Mouse (Mus musculus) myocyte (in vitro differentiated cells): Measurements from ENCODE around the gene Ppp1cc.

ENCODE experiments used
- MYOD1 ChIP-seq, 3 experiments: IDR thresholded peaks; one replicate each; pipeline ENCODE4 v1.6.1; 2011; ENCODE audit warnings: control low read depth in 2 of 3, low read depth in 2 of 3, mild to moderate bottlenecking in 2 of 3, moderate library complexity in 1 of 3; ENCODE audit not compliant: insufficient read length in 2 of 3, control insufficient read depth in 1 of 3
- POLR2A ChIP-seq: IDR thresholded peaks from one replicate; pipeline ENCODE4 v1.6.1; 2011; ENCODE audit warnings: low read depth, mild to moderate bottlenecking, control low read depth, moderate library complexity; ENCODE audit not compliant: insufficient read length
- REST ChIP-seq: IDR thresholded peaks from one replicate; pipeline ENCODE4 v1.6.1; 2011; ENCODE audit warnings: mild to moderate bottlenecking, control low read depth, moderate library complexity; ENCODE audit not compliant: insufficient read depth, insufficient read length
- TCF3 ChIP-seq: IDR thresholded peaks from one replicate; pipeline ENCODE4 v1.6.1; 2011; ENCODE audit warnings: low read depth, control low read depth; ENCODE audit not compliant: insufficient read length
- USF1 ChIP-seq: IDR thresholded peaks from one replicate; pipeline ENCODE4 v1.6.1; 2011; ENCODE audit warnings: low read depth, mild to moderate bottlenecking, control low read depth, moderate library complexity

GRCm38 (mm10) chr5:122132167-122133049 lies 25.7 kb upstream of the Ppp1cc start:
- no peak for TF ChIP-seq POLR2A
- TF ChIP-seq REST, result no peak
- no peak for TF ChIP-seq USF1
- TF ChIP-seq TCF3, result no peak
- no peak for TF ChIP-seq MYOD1 (IDR thresholded peaks at IDR 0.05; ENCODE audit: control insufficient read depth in 1 of 3, insufficient read length in 2 of 3, low read depth in 2 of 3)
